22 mouse cellular contexts compared by ENCODE assay signal in the genomic region with DNA sequence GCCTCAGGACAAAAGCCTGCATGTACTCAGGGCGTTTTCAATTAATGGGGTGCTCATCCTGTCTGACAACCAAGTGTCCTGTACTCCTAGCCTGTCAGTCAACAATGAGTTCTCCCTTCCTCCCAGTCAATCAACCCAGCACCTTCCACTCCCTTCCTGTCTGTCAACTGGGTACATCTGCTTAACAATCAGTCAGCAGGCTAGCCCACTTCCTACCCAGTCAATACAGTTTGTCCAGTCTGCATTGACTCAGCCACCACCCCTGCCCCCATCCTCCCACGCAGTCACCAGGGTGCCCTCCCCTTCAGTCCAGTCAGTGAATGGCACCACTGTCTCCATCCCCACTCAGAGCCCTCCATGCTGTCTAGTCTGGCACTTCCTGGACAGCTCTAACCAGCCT. TPM values are rescaled to one million over a fixed set of nuclear protein-coding genes. Genes with fewer than 3 reads are reported as not detected.
DNase-seq lines count a peak whose midpoint lies in the region; ATAC-seq lines count a peak whose summit lies in the region.
"Had no signal": no experiment of that assay in that cellular context is flagged by ENCODE, and none has a peak within 500 bp of the region (broad histone marks: within the 10 kb centered on the region; RNA-seq: fewer than 3 reads in every experiment).

No protein-coding gene starts in this region.

- peaks cover 10% of the 10 kb centered on the region; the same call in 1 of the 2 replicates for H3K4me1 ChIP-seq in liver, embryonic 12.5 days
- H3K4me1 ChIP-seq in midbrain, embryonic 11.5 days (ENCODE audit: control insufficient read depth, insufficient read depth, low read length), result no peaks in the 10 kb centered on the region
- no peaks in the 10 kb centered on the region for H3K4me1 ChIP-seq in midbrain, embryonic 15.5 days

- DNase-seq in liver (no peak), ES-CJ7 (ENCODE audit: low read depth, low spot score) (peak; percentile 91)
- DNase-seq in midbrain, embryonic 11.5 days (ENCODE audit: low spot score, missing footprints), result peak; percentile 64
- no peak for DNase-seq in left cerebral cortex, adult 18-20 months (ENCODE audit: low spot score in 2 of 2)
- DNase-seq in thymus, postnatal 10 days (ENCODE audit: low spot score in 2 of 2), result no peak
- DNase-seq: adrenal gland, postnatal 36 days; B cell, adult 2 months; cerebellum, adult 9-11 months; gastrocnemius, adult 2 months; kidney, postnatal 25 days; lung, postnatal 10 days; thymus, adult 2 months had no signal

- H3K27me3 ChIP-seq in liver, embryonic 12.5 days (replicated peaks), result 0 out of 2 replicates have a peak, but pooled peaks cover 6% of the 10 kb centered on the region
- no peaks in the 10 kb centered on the region for H3K27me3 ChIP-seq in midbrain, embryonic 11.5 days (ENCODE audit: control insufficient read depth, insufficient read depth, low read length)
- no peaks in the 10 kb centered on the region for H3K27me3 ChIP-seq in midbrain, embryonic 15.5 days (replicated peaks)
- H3K27me3 ChIP-seq: embryonic facial prominence, embryonic 12.5 days; stomach, embryonic 15.5 days had no signal

- H3K36me3 ChIP-seq in liver, embryonic 12.5 days, result no peaks in the 10 kb centered on the region
- H3K36me3 ChIP-seq in midbrain, embryonic 11.5 days (ENCODE audit: control insufficient read depth, insufficient read depth, low read length), result no peaks in the 10 kb centered on the region
- H3K36me3 ChIP-seq in midbrain, embryonic 15.5 days (replicated peaks), result no peaks in the 10 kb centered on the region
- H3K36me3 ChIP-seq: embryonic facial prominence, embryonic 12.5 days; heart, embryonic 10.5 days; stomach, embryonic 15.5 days had no signal

- H3K27ac ChIP-seq in liver, embryonic 12.5 days, result no peak overlapping the region; the same call in 1 of the 2 replicates
- no peak overlapping the region for H3K27ac ChIP-seq in midbrain, embryonic 11.5 days (ENCODE audit: low read depth, low read length)
- no peak overlapping the region for H3K27ac ChIP-seq in midbrain, embryonic 15.5 days
- H3K27ac ChIP-seq: embryonic facial prominence, embryonic 12.5 days; gastrocnemius, adult 2 months; heart, embryonic 10.5 days; layer of hippocampus, adult 2 months; liver, embryonic 14.5 days had no signal

- H3K9ac ChIP-seq in liver, embryonic 12.5 days, result no peak overlapping the region
- H3K9ac ChIP-seq in midbrain, embryonic 11.5 days (ENCODE audit: low read length), result no peak overlapping the region
- H3K9ac ChIP-seq in midbrain, embryonic 15.5 days, result no peak overlapping the region
- H3K9ac ChIP-seq: embryonic facial prominence, embryonic 12.5 days; liver, embryonic 14.5 days; stomach, embryonic 15.5 days had no signal

- 0 out of 2 replicates have a peak, but pooled peaks have one; percentile 20 for ATAC-seq in liver, embryonic 12.5 days
- no peak for ATAC-seq in midbrain, embryonic 11.5 days (ENCODE audit: low FRiP score)
- ATAC-seq in midbrain, embryonic 15.5 days (replicated peaks), result no peak
- ATAC-seq: forebrain, embryonic 14.5 days; intestine, postnatal 0 days had no signal

- H3K4me3 ChIP-seq in liver, embryonic 12.5 days, result no peak overlapping the region
- no peak overlapping the region for H3K4me3 ChIP-seq in midbrain, embryonic 11.5 days (ENCODE audit: low read depth, low read length)
- no peak overlapping the region for H3K4me3 ChIP-seq in midbrain, embryonic 15.5 days
- H3K4me3 ChIP-seq: embryonic facial prominence, embryonic 12.5 days; gastrocnemius, adult 2 months; heart, embryonic 10.5 days; layer of hippocampus, adult 2 months; stomach, embryonic 15.5 days had no signal

- no peak overlapping the region for H3K4me2 ChIP-seq in liver, embryonic 12.5 days
- no peak overlapping the region for H3K4me2 ChIP-seq in midbrain, embryonic 11.5 days
- H3K4me2 ChIP-seq in midbrain, embryonic 15.5 days, result no peak overlapping the region
- H3K4me2 ChIP-seq: embryonic facial prominence, embryonic 12.5 days; stomach, embryonic 15.5 days had no signal

- H3K9me3 ChIP-seq in liver, embryonic 12.5 days (replicated peaks), result no peaks in the 10 kb centered on the region
- no peaks in the 10 kb centered on the region; the same call in 1 of the 2 replicates for H3K9me3 ChIP-seq in midbrain, embryonic 11.5 days (ENCODE audit: control insufficient read depth, low read length)
- no peaks in the 10 kb centered on the region for H3K9me3 ChIP-seq in midbrain, embryonic 15.5 days
- H3K9me3 ChIP-seq: embryonic facial prominence, embryonic 12.5 days; heart, embryonic 10.5 days; stomach, embryonic 15.5 days had no signal

- 29% methylated on average over 2 of the region's 2 CpGs for WGBS in liver, embryonic 12.5 days (ENCODE audit: insufficient replicate concordance)
- 84% methylated on average over 2 of the region's 2 CpGs for WGBS in midbrain, embryonic 11.5 days
- 88% methylated on average over 2 of the region's 2 CpGs for WGBS in midbrain, embryonic 15.5 days

RNA-seq across cellular contexts. Expression of gene Col18a1, which starts 32.9 kb away (rescaled TPM):
- polyA plus RNA-seq in liver, embryonic 12.5 days (2016; fragmentation: Nextera tagmentation; extraction: Ambion mirVana), result 38.3 and 42.4 TPM in 2 replicates
- polyA plus RNA-seq in midbrain, embryonic 11.5 days (2014; fragmentation: Nextera tagmentation; extraction: Ambion mirVana), result 46.8 and 52.2 TPM in 2 replicates
- polyA plus RNA-seq in midbrain, embryonic 15.5 days (2015; fragmentation: Nextera tagmentation; extraction: Ambion mirVana), result 33.6 and 35.8 TPM in 2 replicates
- total RNA-seq in left cerebral cortex, adult 18-20 months (2021), result 1 to 10 TPM; 4.4 to 4.5 TPM
- total RNA-seq: neutrophil, adult 5-6 weeks had no signal

RNA-seq across cellular contexts. Expression of gene Pofut2, which starts 59.8 kb away (rescaled TPM):
- polyA plus RNA-seq in liver, embryonic 12.5 days (2016; fragmentation: Nextera tagmentation; extraction: Ambion mirVana), result 40.7 and 43.2 TPM in 2 replicates
- 63.6 and 69.7 TPM in 2 replicates for polyA plus RNA-seq in midbrain, embryonic 11.5 days (2014; fragmentation: Nextera tagmentation; extraction: Ambion mirVana)
- polyA plus RNA-seq in midbrain, embryonic 15.5 days (2015; fragmentation: Nextera tagmentation; extraction: Ambion mirVana), result 58.0 and 59.2 TPM in 2 replicates
- 10 to 100 TPM; 33.4 to 37.9 TPM for total RNA-seq in left cerebral cortex, adult 18-20 months (2021)

Comparison
In these comparisons a context has a peak if more than half of its experiments do, and no peak if none do; other contexts are left out.
1. DNase-seq: peak in midbrain, embryonic 11.5 days (single experiment) and ES-CJ7 (single experiment); none in liver (single experiment), left cerebral cortex, adult 18-20 months (0 of 2) and thymus, postnatal 10 days (0 of 2).